16 mouse cellular contexts compared by ENCODE assay signal in the genomic region with DNA sequence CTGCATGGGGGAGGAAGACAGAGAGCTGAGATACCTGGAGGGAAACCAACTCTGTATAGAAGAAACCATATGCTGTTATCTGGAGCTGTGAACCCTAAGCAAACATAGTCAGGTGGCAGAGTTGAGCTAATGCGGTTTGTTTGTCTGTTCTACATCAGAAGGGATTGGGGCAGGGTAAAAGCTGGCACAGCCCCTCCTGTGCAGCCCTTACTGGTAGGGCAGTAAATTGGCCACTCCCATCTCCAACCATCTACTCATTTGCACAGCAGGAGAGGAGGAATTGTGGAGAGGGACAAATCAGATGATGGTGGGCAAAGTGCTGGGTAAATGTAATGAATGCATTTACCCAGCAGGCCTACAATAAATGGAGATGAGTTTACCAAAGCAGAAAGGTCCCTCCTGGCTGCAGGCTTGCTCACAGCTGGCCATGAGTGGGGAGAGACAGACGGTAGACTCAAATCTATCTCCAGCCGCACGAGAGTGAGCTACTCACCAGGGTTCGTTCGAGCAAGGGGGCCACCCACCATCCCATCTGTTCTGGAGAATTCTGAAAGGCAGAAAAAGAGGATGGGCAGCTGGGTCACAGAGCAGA.
DNase-seq lines count a peak whose midpoint lies in the region; ATAC-seq and TF ChIP-seq lines count a peak whose summit lies in the region.
"Had no signal": no experiment of that assay in that cellular context is flagged by ENCODE, and none has a peak within 500 bp of the region (broad histone marks: within the 10 kb centered on the region; RNA-seq: fewer than 3 reads in every experiment).

No protein-coding gene starts in this region.

- H3K4me1 ChIP-seq in forebrain, embryonic 14.5 days (ENCODE audit: control insufficient read depth, insufficient read depth, low read length), result peaks cover 9% of the 10 kb centered on the region
- peaks cover 19% of the 10 kb centered on the region; the same call in 1 of the 2 replicates for H3K4me1 ChIP-seq in forebrain, embryonic 12.5 days
- no peaks in the 10 kb centered on the region for H3K4me1 ChIP-seq in intestine, embryonic 15.5 days (replicated peaks)
- H3K4me1 ChIP-seq in intestine, postnatal 0 days (replicated peaks; ENCODE audit: control insufficient read depth, insufficient read depth, low read length), result no peaks in the 10 kb centered on the region
- no peaks in the 10 kb centered on the region for H3K4me1 ChIP-seq in midbrain, postnatal 0 days (ENCODE audit: insufficient read depth, low read length)
- H3K4me1 ChIP-seq in midbrain, embryonic 16.5 days (ENCODE audit: control insufficient read depth, insufficient read depth, low read length), result no peaks in the 10 kb centered on the region; the same call in 1 of the 2 replicates
- no peaks in the 10 kb centered on the region for H3K4me1 ChIP-seq in stomach, embryonic 16.5 days (ENCODE audit: control insufficient read depth, insufficient read depth, low read length)

- DNase-seq in forebrain, embryonic 14.5 days (ENCODE audit: low spot score), result peak; percentile 50
- DNase-seq in midbrain, postnatal 0 days (ENCODE audit: low spot score), result peak; percentile 63
- no peak for DNase-seq in T-cell, adult 2 months (ENCODE audit: low spot score)
- DNase-seq: adrenal gland, adult 2 months; cerebellum, adult 18-20 months; heart, adult 18-20 months; kidney, adult 11 months; lung, adult 18-20 months had no signal

- TF ChIP-seq CTCF in intestine, postnatal 0 days (IDR thresholded peaks at IDR 0.05; ENCODE audit: low read depth), result no peak
- no peak for TF ChIP-seq CTCF in midbrain, postnatal 0 days (IDR thresholded peaks at IDR 0.05)

- peak; percentile 73 for ATAC-seq in forebrain, embryonic 14.5 days
- no peak for ATAC-seq in forebrain, embryonic 12.5 days (ENCODE audit: low FRiP score)
- ATAC-seq in intestine, embryonic 15.5 days, result peak; percentile 63
- no peak for ATAC-seq in intestine, postnatal 0 days
- no peak for ATAC-seq in midbrain, postnatal 0 days (ENCODE audit: low FRiP score)
- no peak for ATAC-seq in midbrain, embryonic 16.5 days
- ATAC-seq in stomach, embryonic 16.5 days (ENCODE audit: insufficient read depth, low FRiP score), result peak; percentile 40; the same call in 1 of the 2 replicates

- H3K36me3 ChIP-seq in forebrain, embryonic 14.5 days (ENCODE audit: control insufficient read depth, insufficient read depth, low read length), result no peaks in the 10 kb centered on the region
- H3K36me3 ChIP-seq in forebrain, embryonic 12.5 days (replicated peaks), result no peaks in the 10 kb centered on the region
- no peaks in the 10 kb centered on the region for H3K36me3 ChIP-seq in intestine, embryonic 15.5 days
- H3K36me3 ChIP-seq in intestine, postnatal 0 days (ENCODE audit: control insufficient read depth, insufficient read depth), result no peaks in the 10 kb centered on the region
- no peaks in the 10 kb centered on the region for H3K36me3 ChIP-seq in midbrain, postnatal 0 days (ENCODE audit: insufficient read depth, low read length)
- no peaks in the 10 kb centered on the region for H3K36me3 ChIP-seq in midbrain, embryonic 16.5 days (ENCODE audit: control insufficient read depth, insufficient read depth, low read length)
- H3K36me3 ChIP-seq in stomach, embryonic 16.5 days (ENCODE audit: control insufficient read depth, insufficient read depth, low read length), result no peaks in the 10 kb centered on the region
- H3K36me3 ChIP-seq: embryonic facial prominence, embryonic 12.5 days; neural tube, embryonic 15.5 days had no signal

- H3K4me3 ChIP-seq in forebrain, embryonic 14.5 days (ENCODE audit: low read depth, low read length), result no peak overlapping the region
- no peak overlapping the region for H3K4me3 ChIP-seq in forebrain, embryonic 12.5 days (replicated peaks)
- H3K4me3 ChIP-seq in intestine, embryonic 15.5 days (replicated peaks), result no peak overlapping the region
- no peak overlapping the region for H3K4me3 ChIP-seq in intestine, postnatal 0 days (ENCODE audit: low read depth, low read length)
- no peak overlapping the region for H3K4me3 ChIP-seq in midbrain, postnatal 0 days (ENCODE audit: low read depth, low read length)
- H3K4me3 ChIP-seq in midbrain, embryonic 16.5 days (ENCODE audit: low read depth, low read length), result no peak overlapping the region
- H3K4me3 ChIP-seq in stomach, embryonic 16.5 days (replicated peaks; ENCODE audit: low read length), result no peak overlapping the region
- H3K4me3 ChIP-seq: embryonic facial prominence, embryonic 12.5 days; neural tube, embryonic 15.5 days had no signal

- H3K27ac ChIP-seq in forebrain, embryonic 14.5 days (ENCODE audit: low read depth, low read length), result peak overlapping the region; percentile 33; the same call in 1 of the 2 replicates
- no peak overlapping the region for H3K27ac ChIP-seq in forebrain, embryonic 12.5 days
- no peak overlapping the region for H3K27ac ChIP-seq in intestine, embryonic 15.5 days
- H3K27ac ChIP-seq in intestine, postnatal 0 days (ENCODE audit: low read depth, low read length), result no peak overlapping the region
- no peak overlapping the region for H3K27ac ChIP-seq in midbrain, postnatal 0 days (ENCODE audit: low read depth, low read length)
- no peak overlapping the region for H3K27ac ChIP-seq in midbrain, embryonic 16.5 days (ENCODE audit: low read length)
- no peak overlapping the region for H3K27ac ChIP-seq in stomach, embryonic 16.5 days (ENCODE audit: low read length)
- H3K27ac ChIP-seq: embryonic facial prominence, embryonic 12.5 days; kidney, postnatal 0 days; neural tube, embryonic 15.5 days had no signal

- no peak overlapping the region for H3K9ac ChIP-seq in forebrain, embryonic 14.5 days (ENCODE audit: low read length)
- H3K9ac ChIP-seq in forebrain, embryonic 12.5 days, result no peak overlapping the region
- H3K9ac ChIP-seq in intestine, embryonic 15.5 days, result no peak overlapping the region
- H3K9ac ChIP-seq in intestine, postnatal 0 days (ENCODE audit: low read depth, low read length), result no peak overlapping the region
- no peak overlapping the region for H3K9ac ChIP-seq in midbrain, postnatal 0 days (replicated peaks; ENCODE audit: low read length, poor library complexity, severe bottlenecking)
- H3K9ac ChIP-seq in midbrain, embryonic 16.5 days (ENCODE audit: low read depth, low read length), result no peak overlapping the region
- H3K9ac ChIP-seq in stomach, embryonic 16.5 days (ENCODE audit: low read length), result no peak overlapping the region
- H3K9ac ChIP-seq: embryonic facial prominence, embryonic 12.5 days; neural tube, embryonic 15.5 days had no signal

- WGBS in forebrain, embryonic 14.5 days, result 32% methylated on average over 6 of the region's 6 CpGs
- 45% methylated on average over 6 of the region's 6 CpGs for WGBS in forebrain, embryonic 12.5 days
- 45% methylated on average over 6 of the region's 6 CpGs for WGBS in intestine, embryonic 15.5 days
- 40% methylated on average over 6 of the region's 6 CpGs for WGBS in intestine, postnatal 0 days
- 55% methylated on average over 6 of the region's 6 CpGs for WGBS in midbrain, postnatal 0 days
- WGBS in midbrain, embryonic 16.5 days, result 56% methylated on average over 6 of the region's 6 CpGs
- WGBS in stomach, embryonic 16.5 days, result 50% methylated on average over 6 of the region's 6 CpGs

- no peak overlapping the region for H3K4me2 ChIP-seq in forebrain, embryonic 14.5 days (ENCODE audit: low read length)
- H3K4me2 ChIP-seq in forebrain, embryonic 12.5 days, result no peak overlapping the region
- no peak overlapping the region for H3K4me2 ChIP-seq in intestine, embryonic 15.5 days (replicated peaks)
- no peak overlapping the region for H3K4me2 ChIP-seq in intestine, postnatal 0 days (replicated peaks; ENCODE audit: low read depth)
- H3K4me2 ChIP-seq in midbrain, postnatal 0 days (ENCODE audit: low read depth, low read length, poor library complexity, severe bottlenecking), result no peak overlapping the region
- no peak overlapping the region for H3K4me2 ChIP-seq in midbrain, embryonic 16.5 days (ENCODE audit: low read length)
- no peak overlapping the region for H3K4me2 ChIP-seq in stomach, embryonic 16.5 days (ENCODE audit: low read depth, low read length)
- H3K4me2 ChIP-seq: embryonic facial prominence, embryonic 12.5 days; neural tube, embryonic 15.5 days had no signal

- no peaks in the 10 kb centered on the region for H3K27me3 ChIP-seq in forebrain, embryonic 14.5 days (replicated peaks; ENCODE audit: control insufficient read depth, insufficient read depth, low read length)
- 0 out of 2 replicates have a peak, but pooled peaks cover 3% of the 10 kb centered on the region for H3K27me3 ChIP-seq in forebrain, embryonic 12.5 days
- H3K27me3 ChIP-seq in intestine, embryonic 15.5 days (replicated peaks), result no peaks in the 10 kb centered on the region
- H3K27me3 ChIP-seq in intestine, postnatal 0 days (replicated peaks; ENCODE audit: control insufficient read depth, insufficient read depth, low read length), result no peaks in the 10 kb centered on the region
- H3K27me3 ChIP-seq in midbrain, postnatal 0 days (ENCODE audit: insufficient read depth, low read length), result no peaks in the 10 kb centered on the region
- no peaks in the 10 kb centered on the region for H3K27me3 ChIP-seq in midbrain, embryonic 16.5 days (ENCODE audit: control insufficient read depth, insufficient read depth, low read depth, low read length)
- no peaks in the 10 kb centered on the region for H3K27me3 ChIP-seq in stomach, embryonic 16.5 days (ENCODE audit: control insufficient read depth, insufficient read depth, low read length)
- H3K27me3 ChIP-seq: embryonic facial prominence, embryonic 12.5 days; neural tube, embryonic 15.5 days had no signal

- H3K9me3 ChIP-seq in forebrain, embryonic 14.5 days (replicated peaks; ENCODE audit: control insufficient read depth, low read length), result no peaks in the 10 kb centered on the region
- no peaks in the 10 kb centered on the region for H3K9me3 ChIP-seq in forebrain, embryonic 12.5 days
- H3K9me3 ChIP-seq in intestine, embryonic 15.5 days, result no peaks in the 10 kb centered on the region
- H3K9me3 ChIP-seq in intestine, postnatal 0 days (ENCODE audit: control insufficient read depth), result no peaks in the 10 kb centered on the region
- H3K9me3 ChIP-seq in midbrain, postnatal 0 days (ENCODE audit: low read length), result no peaks in the 10 kb centered on the region
- no peaks in the 10 kb centered on the region for H3K9me3 ChIP-seq in midbrain, embryonic 16.5 days (replicated peaks; ENCODE audit: control insufficient read depth, low read length, poor library complexity, severe bottlenecking)
- no peaks in the 10 kb centered on the region for H3K9me3 ChIP-seq in stomach, embryonic 16.5 days (replicated peaks; ENCODE audit: control insufficient read depth, low read length)
- H3K9me3 ChIP-seq: embryonic facial prominence, embryonic 12.5 days; neural tube, embryonic 15.5 days had no signal

Comparison
In these comparisons a context has a peak if more than half of its experiments do, and no peak if none do; other contexts are left out.
1. ATAC-seq: peak in forebrain, embryonic 14.5 days (single experiment), intestine, embryonic 15.5 days (single experiment) and stomach, embryonic 16.5 days (single experiment); none in forebrain, embryonic 12.5 days (single experiment), intestine, postnatal 0 days (single experiment), midbrain, postnatal 0 days (single experiment) and midbrain, embryonic 16.5 days (single experiment).